ENCODE assay signal across 11 mouse cellular contexts in the genomic region with DNA sequence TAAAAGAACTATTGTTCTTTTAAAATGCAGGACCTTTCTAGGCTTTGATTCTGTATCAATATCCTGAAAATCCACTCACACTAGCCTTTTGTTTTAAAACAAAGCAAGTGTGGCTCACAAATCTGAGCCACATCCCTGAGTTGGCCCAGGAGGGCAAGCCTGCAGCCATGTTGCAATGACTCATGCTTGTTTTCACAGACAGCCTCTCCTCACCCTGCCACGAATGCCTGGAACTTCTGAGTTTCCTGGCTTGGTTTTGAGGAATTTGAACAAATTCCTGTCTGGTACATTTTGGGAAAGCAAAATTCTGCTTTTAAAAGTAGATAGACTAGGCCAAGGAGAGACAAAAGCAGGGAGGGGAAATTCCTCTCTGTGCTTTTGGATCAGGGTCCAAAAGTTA.
A peak's percentile ranks its signal among the peaks of the same experiment; 100 is the strongest.
DNase-seq lines count a peak whose midpoint lies in the region; ATAC-seq and TF ChIP-seq lines count a peak whose summit lies in the region.
"Had no signal": no experiment of that assay in that cellular context is flagged by ENCODE, and none has a peak within 500 bp of the region (broad histone marks: within the 10 kb centered on the region; RNA-seq: fewer than 3 reads in every experiment).

No protein-coding gene starts in this region.

- DNase-seq in adrenal gland, adult 2 months = peak; percentile 25
- no peak for DNase-seq in adrenal gland, adult 8-10 months
- peak; percentile 47 for DNase-seq in 3134 (ENCODE audit: extremely low read depth, insufficient read length, low spot score)
- DNase-seq in heart, postnatal 10 days = peak; percentile 24 to 33
- no peak for DNase-seq in thymus, postnatal 4 days
- DNase-seq in right cerebral cortex, postnatal 14 days = no peak
- no peak for DNase-seq in left cerebral cortex, adult 2 months (ENCODE audit: extremely low spot score in 1 of 2, low spot score in 2 of 2)

- no peaks in the 10 kb centered on the region for H3K36me3 ChIP-seq in forebrain, embryonic 13.5 days (ENCODE audit: poor library complexity, severe bottlenecking)
- H3K36me3 ChIP-seq: hindbrain, embryonic 15.5 days; limb, embryonic 13.5 days had no signal

- no peaks in the 10 kb centered on the region for H3K27me3 ChIP-seq in forebrain, embryonic 13.5 days
- H3K27me3 ChIP-seq: hindbrain, embryonic 15.5 days; limb, embryonic 13.5 days; megakaryocyte, embryonic 14.5 days had no signal

- ATAC-seq in forebrain, embryonic 13.5 days = peak; percentile 50; the same call in 1 of the 2 replicates

- 11% methylated on average over 1 of the region's 1 CpGs for WGBS in forebrain, embryonic 13.5 days

- no peak overlapping the region for H3K4me2 ChIP-seq in forebrain, embryonic 13.5 days
- H3K4me2 ChIP-seq: hindbrain, embryonic 15.5 days; limb, embryonic 13.5 days had no signal

- H3K4me1 ChIP-seq in forebrain, embryonic 13.5 days = no peaks in the 10 kb centered on the region
- H3K4me1 ChIP-seq: hindbrain, embryonic 15.5 days; limb, embryonic 13.5 days; megakaryocyte, embryonic 14.5 days had no signal

- no peak overlapping the region for H3K9ac ChIP-seq in forebrain, embryonic 13.5 days
- H3K9ac ChIP-seq: hindbrain, embryonic 15.5 days; limb, embryonic 13.5 days had no signal

- no peak overlapping the region for H3K27ac ChIP-seq in forebrain, embryonic 13.5 days
- no peak overlapping the region for H3K27ac ChIP-seq in left cerebral cortex, adult 2 months
- H3K27ac ChIP-seq: hindbrain, embryonic 15.5 days; limb, embryonic 13.5 days had no signal

- no peak overlapping the region for H3K4me3 ChIP-seq in forebrain, embryonic 13.5 days
- no peak overlapping the region for H3K4me3 ChIP-seq in left cerebral cortex, adult 2 months
- H3K4me3 ChIP-seq: hindbrain, embryonic 15.5 days; limb, embryonic 13.5 days; megakaryocyte, embryonic 14.5 days had no signal

- TF ChIP-seq CTCF in left cerebral cortex, adult 2 months (IDR thresholded peaks at IDR 0.05) = no peak

- intact Hi-C loops in heart, postnatal 10 days (cut with DNase I) = no loop called here
- intact Hi-C loops in left cerebral cortex, adult 2 months (cut with DNase I) = no loop called here

- H3K9me3 ChIP-seq in forebrain, embryonic 13.5 days (replicated peaks) = no peaks in the 10 kb centered on the region
- H3K9me3 ChIP-seq: hindbrain, embryonic 15.5 days; limb, embryonic 13.5 days; megakaryocyte, embryonic 14.5 days had no signal

Comparison
In these comparisons a context has a peak if more than half of its experiments do, and no peak if none do; other contexts are left out.
1. DNase-seq: peak in adrenal gland, adult 2 months (single experiment), 3134 (single experiment) and heart, postnatal 10 days (2 of 2); none in adrenal gland, adult 8-10 months (single experiment), thymus, postnatal 4 days (single experiment), right cerebral cortex, postnatal 14 days (single experiment) and left cerebral cortex, adult 2 months (0 of 2).